Mouse (Mus musculus): Measurements from ENCODE around the gene Nt5c2. TPM values are rescaled to one million over a fixed set of nuclear protein-coding genes. Genes with fewer than 3 reads are reported as not detected.

Gene Nt5c2
- polyA plus RNA-seq, 2 experiments: 32.9 to 67.1 TPM

DNA sequence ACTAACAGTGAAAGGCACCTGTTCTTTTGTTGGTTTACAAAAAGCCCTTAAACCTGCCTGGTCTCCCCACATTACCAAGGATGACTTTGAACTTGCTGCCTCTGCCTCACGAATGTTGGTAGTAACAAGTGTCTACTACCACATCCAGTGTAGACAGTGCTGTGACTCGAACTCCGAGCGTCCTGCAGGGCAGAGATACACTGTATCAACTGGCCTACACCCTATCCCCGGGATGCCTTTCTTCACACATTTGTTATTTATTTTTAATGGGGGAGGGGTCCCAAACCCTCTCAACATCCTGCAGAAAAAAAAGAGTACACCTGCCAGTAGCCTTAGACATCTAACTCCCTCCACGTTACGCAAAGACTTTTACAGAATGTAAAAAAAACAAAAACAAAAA, 34.9 kb upstream of the Nt5c2 start:
- Histone ChIP-seq H3K4me2 (replicated peaks; ENCODE audit: low read depth, low read length, severe bottlenecking) (peak overlapping the region; percentile 59), H3K9ac (ENCODE audit: low read depth, low read length, severe bottlenecking) (peak overlapping the region; percentile 77), H3K27ac (replicated peaks; ENCODE audit: low read depth, low read length) (no peak overlapping the region), H3K4me3 (replicated peaks; ENCODE audit: low read length) (peak overlapping the region; percentile 83), H3K27me3 (ENCODE audit: control insufficient read depth, insufficient read depth, low read length) (no peaks in the 10 kb centered on the region), H3K9me3 (ENCODE audit: control insufficient read depth, low read length) (no peaks in the 10 kb centered on the region), H3K4me1 (ENCODE audit: control insufficient read depth, insufficient read depth, low read length) (peaks cover 14% of the 10 kb centered on the region), H3K36me3 (ENCODE audit: control insufficient read depth, insufficient read depth, low read length) (peaks cover 26% of the 10 kb centered on the region)
- TF ChIP-seq POLR2A (IDR thresholded peaks at IDR 0.05; ENCODE audit: borderline replicate concordance, extremely low read depth, insufficient read depth, insufficient read length): no peak
- DNase-seq (ENCODE audit: low spot score) (no peak), ATAC-seq (ENCODE audit: low FRiP score, low read depth) (no peak)
- 11% methylated on average over 7 of the region's 7 CpGs for WGBS

DNA sequence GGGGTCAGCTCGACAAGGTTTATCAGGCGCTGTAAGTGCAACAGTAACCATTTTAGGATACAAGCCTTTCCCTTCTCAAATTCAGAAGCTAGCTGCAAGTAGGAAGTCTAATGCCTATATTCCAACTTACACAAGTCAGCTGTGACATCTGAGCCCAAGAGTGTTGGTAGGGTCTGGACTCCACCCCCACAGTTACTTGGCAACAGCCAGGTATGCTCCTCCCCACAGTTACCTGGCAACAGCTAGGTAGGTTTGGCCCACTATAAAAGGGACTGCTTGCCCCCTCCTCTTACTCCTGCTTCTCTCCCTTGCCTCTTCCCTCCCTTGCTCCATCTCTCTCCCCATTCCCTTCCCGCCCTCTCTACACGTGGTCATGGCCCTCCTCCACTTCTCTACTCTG, 34.1 kb upstream of the Nt5c2 start:
- H3K36me3 ChIP-seq (ENCODE audit: control insufficient read depth, insufficient read depth, low read length): peaks cover 26% of the 10 kb centered on the region
- DNase-seq (ENCODE audit: low spot score): no peak
- peak overlapping the region; percentile 59; the same call in 1 of the 2 replicates for H3K4me2 ChIP-seq (replicated peaks; ENCODE audit: low read depth, low read length, severe bottlenecking)
- no peaks in the 10 kb centered on the region for H3K27me3 ChIP-seq (ENCODE audit: control insufficient read depth, insufficient read depth, low read length)
- H3K4me1 ChIP-seq (ENCODE audit: control insufficient read depth, insufficient read depth, low read length): peaks cover 14% of the 10 kb centered on the region
- no peaks in the 10 kb centered on the region for H3K9me3 ChIP-seq (ENCODE audit: control insufficient read depth, low read length)
- 63% methylated on average over 4 of the region's 4 CpGs for WGBS
- no peak overlapping the region for H3K9ac ChIP-seq (ENCODE audit: low read depth, low read length, severe bottlenecking)
- no peak overlapping the region for H3K27ac ChIP-seq (replicated peaks; ENCODE audit: low read depth, low read length)
- TF ChIP-seq POLR2A (IDR thresholded peaks at IDR 0.05; ENCODE audit: borderline replicate concordance, extremely low read depth, insufficient read depth, insufficient read length): no peak
- ATAC-seq (ENCODE audit: low FRiP score, low read depth): no peak
- H3K4me3 ChIP-seq (replicated peaks; ENCODE audit: low read length): no peak overlapping the region; the same call in 1 of the 2 replicates

DNA sequence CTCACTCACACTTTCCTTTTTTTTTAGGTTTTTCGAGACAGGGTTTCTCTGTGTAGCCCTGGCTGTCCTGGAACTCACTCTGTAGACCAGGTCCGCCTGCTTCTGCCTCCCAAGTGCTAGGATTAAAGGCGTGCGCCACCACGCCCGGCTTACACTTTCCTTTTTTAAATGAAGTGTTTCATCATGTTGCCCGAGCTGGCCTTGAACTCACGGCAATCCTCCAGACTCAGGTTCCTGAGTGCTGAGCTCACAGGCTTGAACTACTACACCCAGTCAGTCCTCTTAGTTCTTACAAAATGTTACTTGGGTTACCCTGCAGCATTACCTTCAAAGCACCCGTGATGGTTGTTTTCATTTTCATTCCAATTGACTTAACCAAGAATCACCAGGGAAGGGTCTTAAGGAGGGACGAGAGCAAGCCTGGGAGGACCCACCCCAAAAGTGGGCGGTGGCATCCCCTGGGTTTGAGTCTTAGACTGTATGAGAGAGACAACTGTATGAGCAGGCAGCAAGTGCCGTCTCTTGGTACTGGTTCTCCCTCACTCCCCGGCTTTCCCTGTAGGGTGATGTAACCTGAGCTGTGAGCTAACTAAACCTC, 32.4 kb upstream of the Nt5c2 start:
- 84% methylated on average over 13 of the region's 13 CpGs for WGBS
- Histone ChIP-seq H3K27me3 (ENCODE audit: control insufficient read depth, insufficient read depth, low read length) (no peaks in the 10 kb centered on the region), H3K9ac (ENCODE audit: low read depth, low read length, severe bottlenecking) (no peak overlapping the region), H3K4me2 (replicated peaks; ENCODE audit: low read depth, low read length, severe bottlenecking) (no peak overlapping the region), H3K4me1 (ENCODE audit: control insufficient read depth, insufficient read depth, low read length) (peaks cover 14% of the 10 kb centered on the region), H3K27ac (replicated peaks; ENCODE audit: low read depth, low read length) (no peak overlapping the region), H3K36me3 (ENCODE audit: control insufficient read depth, insufficient read depth, low read length) (peaks cover 30% of the 10 kb centered on the region), H3K4me3 (replicated peaks; ENCODE audit: low read length) (no peak overlapping the region), H3K9me3 (ENCODE audit: control insufficient read depth, low read length) (no peaks in the 10 kb centered on the region)
- ATAC-seq (ENCODE audit: low FRiP score, low read depth) (no peak), DNase-seq (ENCODE audit: low spot score) (no peak)
- no peak for TF ChIP-seq POLR2A (IDR thresholded peaks at IDR 0.05; ENCODE audit: borderline replicate concordance, extremely low read depth, insufficient read depth, insufficient read length)

DNA sequence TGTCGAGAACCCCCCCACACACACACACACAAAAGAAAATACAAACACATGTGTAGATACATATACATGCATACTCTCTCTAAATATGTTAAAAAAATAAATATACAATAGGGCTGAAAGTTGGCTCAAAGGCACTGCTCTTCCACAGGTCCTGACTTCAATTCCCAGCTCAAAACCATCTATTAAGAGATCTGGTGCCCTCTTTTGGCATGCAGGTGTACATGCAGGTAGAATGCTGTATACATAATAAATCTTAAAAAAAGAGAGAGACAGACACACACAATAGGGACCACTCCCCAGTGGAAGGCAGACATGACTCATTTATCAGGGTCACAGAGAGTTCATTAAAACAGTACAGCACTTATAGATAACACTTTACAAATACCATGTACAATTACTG, 31.4 kb upstream of the Nt5c2 start:
- H3K27ac ChIP-seq (replicated peaks; ENCODE audit: low read depth, low read length): no peak overlapping the region
- no peak overlapping the region for H3K4me2 ChIP-seq (replicated peaks; ENCODE audit: low read depth, low read length, severe bottlenecking)
- no peak overlapping the region for H3K4me3 ChIP-seq (replicated peaks; ENCODE audit: low read length)
- DNase-seq (ENCODE audit: low spot score) (no peak), ATAC-seq (ENCODE audit: low FRiP score, low read depth) (no peak)
- peaks cover 14% of the 10 kb centered on the region for H3K4me1 ChIP-seq (ENCODE audit: control insufficient read depth, insufficient read depth, low read length)
- TF ChIP-seq POLR2A (IDR thresholded peaks at IDR 0.05; ENCODE audit: borderline replicate concordance, extremely low read depth, insufficient read depth, insufficient read length): no peak
- 95% methylated on average over 1 of the region's 1 CpGs for WGBS
- H3K9me3 ChIP-seq (ENCODE audit: control insufficient read depth, low read length): no peaks in the 10 kb centered on the region
- no peaks in the 10 kb centered on the region for H3K27me3 ChIP-seq (ENCODE audit: control insufficient read depth, insufficient read depth, low read length)
- no peak overlapping the region for H3K9ac ChIP-seq (ENCODE audit: low read depth, low read length, severe bottlenecking)
- peaks cover 32% of the 10 kb centered on the region for H3K36me3 ChIP-seq (ENCODE audit: control insufficient read depth, insufficient read depth, low read length)

DNA sequence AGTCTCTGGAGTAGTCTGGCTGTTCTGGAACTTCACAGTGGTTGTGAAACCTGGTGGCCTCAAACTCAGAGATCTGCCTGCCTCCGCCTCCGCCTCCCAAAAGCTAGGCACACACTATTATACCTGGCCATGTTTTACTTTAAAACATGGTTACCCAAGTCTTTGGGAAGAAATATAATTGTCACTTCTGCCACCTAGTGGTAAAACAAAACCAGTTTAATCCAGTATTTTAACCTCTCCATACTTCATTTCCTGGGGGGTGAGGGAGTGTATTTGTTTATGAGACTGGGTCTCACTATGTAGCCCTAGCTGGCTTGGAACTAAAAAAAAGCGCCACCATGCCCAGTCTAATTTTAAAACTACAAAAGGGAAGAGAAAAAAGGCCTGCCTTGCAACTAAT, 28.7 kb upstream of the Nt5c2 start:
- peak; percentile 21 for DNase-seq (ENCODE audit: low spot score)
- ATAC-seq (ENCODE audit: low FRiP score, low read depth): no peak
- H3K4me1 ChIP-seq (ENCODE audit: control insufficient read depth, insufficient read depth, low read length): no peaks in the 10 kb centered on the region
- peaks cover 55% of the 10 kb centered on the region for H3K36me3 ChIP-seq (ENCODE audit: control insufficient read depth, insufficient read depth, low read length)
- no peaks in the 10 kb centered on the region for H3K27me3 ChIP-seq (ENCODE audit: control insufficient read depth, insufficient read depth, low read length)
- no peak overlapping the region for H3K9ac ChIP-seq (ENCODE audit: low read depth, low read length, severe bottlenecking)
- H3K9me3 ChIP-seq (ENCODE audit: control insufficient read depth, low read length): no peaks in the 10 kb centered on the region
- no peak for TF ChIP-seq POLR2A (IDR thresholded peaks at IDR 0.05; ENCODE audit: borderline replicate concordance, extremely low read depth, insufficient read depth, insufficient read length)
- H3K4me3 ChIP-seq (replicated peaks; ENCODE audit: low read length): no peak overlapping the region
- 85% methylated on average over 3 of the region's 3 CpGs for WGBS
- H3K27ac ChIP-seq (replicated peaks; ENCODE audit: low read depth, low read length): no peak overlapping the region
- no peak overlapping the region for H3K4me2 ChIP-seq (replicated peaks; ENCODE audit: low read depth, low read length, severe bottlenecking)

All from limb, embryonic 14.5 days (tissue).